Mouse (Mus musculus) liver, embryonic 16.5 days (tissue): Measurements from ENCODE around the gene Tnr. TPM values are rescaled to one million over a fixed set of nuclear protein-coding genes. Genes with fewer than 3 reads are reported as not detected.

ENCODE experiments used
- ATAC-seq: fragments of 200-750 bp; cut with Nextera tagmentation; 2 replicates; pipeline ENCODE4 v1.8.0; 2017; ENCODE audit warnings: low read depth, mild to moderate bottlenecking, moderate number of reproducible peaks, moderate library complexity
- H3K27ac ChIP-seq: fragments of 300-500 bp; sonication (generic); 2 replicates; pipeline ENCODE4 v1.5.1; 2014; ENCODE audit warnings: mild to moderate bottlenecking, low read length
- H3K27me3 ChIP-seq: fragments of 300-500 bp; sonication (generic); 2 replicates; pipeline ENCODE4 v1.6.1; 2014; ENCODE audit warnings: low read depth, low read length, mixed read lengths; ENCODE audit not compliant: control insufficient read depth, insufficient read depth
- H3K36me3 ChIP-seq: fragments of 300-500 bp; sonication (generic); 2 replicates; pipeline ENCODE4 v1.6.1; 2014; ENCODE audit warnings: mild to moderate bottlenecking; ENCODE audit not compliant: control insufficient read depth, insufficient read depth
- H3K4me1 ChIP-seq: fragments of 300-500 bp; sonication (generic); 2 replicates; pipeline ENCODE4 v1.6.1; 2014; ENCODE audit warnings: low read depth, low read length, mixed read lengths; ENCODE audit not compliant: control insufficient read depth
- H3K4me2 ChIP-seq: fragments of 300-500 bp; sonication (generic); 2 replicates; pipeline ENCODE4 v1.6.1; 2014; ENCODE audit warnings: low read depth, low read length, mixed read lengths
- H3K4me3 ChIP-seq: fragments of 300-500 bp; sonication (generic); 2 replicates; pipeline ENCODE4 v1.5.1; 2014; ENCODE audit warnings: low read depth, mild to moderate bottlenecking, low read length
- H3K9ac ChIP-seq: fragments of 300-500 bp; sonication (generic); 2 replicates; pipeline ENCODE4 v1.6.1; 2014; ENCODE audit warnings: low read depth, low read length
- H3K9me3 ChIP-seq: fragments of 300-500 bp; sonication (generic); replicated peaks from 2 replicates; pipeline ENCODE4 v1.6.1; 2016; ENCODE audit warnings: low read length; ENCODE audit not compliant: control insufficient read depth
- WGBS: fragments of 180-500 bp; shearing (Covaris S2); extraction: QIAGEN DNeasy Blood & Tissue Kit; methylation state at CpG from one replicate; pipeline ENCODE4 v1.1.7; 2014; ENCODE audit not compliant: insufficient replicate concordance; 5-methylcytosine and 5-hydroxymethylcytosine counted together
- polyA plus RNA-seq: library from polyadenylated mRNA; unstranded; fragments of >200 nt; fragmentation: Nextera tagmentation; extraction: Ambion mirVana; gene quantifications from 2 replicates; pipeline ENCODE4 v1.2.1, GENCODE M21; 2015

Tnr gene
- polyA plus RNA-seq, 1 experiment from 2014 or later, result 0.02 TPM

GRCm38 (mm10) chr1:159574661-159575060 lies 51.1 kb downstream of the Tnr start:
- Histone ChIP-seq H3K4me1 (no peaks in the 10 kb centered on the region), H3K9ac (no peak overlapping the region), H3K27ac (no peak overlapping the region), H3K36me3 (no peaks in the 10 kb centered on the region), H3K4me2 (no peak overlapping the region), H3K4me3 (no peak overlapping the region), H3K9me3 (no peaks in the 10 kb centered on the region), H3K27me3 (no peaks in the 10 kb centered on the region)
- WGBS, result 58% methylated on average over 5 of the region's 5 CpGs
- ATAC-seq, result no peak

- H3K27ac ChIP-seq, result no peak overlapping the region
- no peak overlapping the region for H3K4me3 ChIP-seq
- no peak overlapping the region for H3K4me2 ChIP-seq
- H3K9me3 ChIP-seq, result no peaks in the 10 kb centered on the region
- H3K9ac ChIP-seq, result no peak overlapping the region
- H3K36me3 ChIP-seq, result no peaks in the 10 kb centered on the region
- 44% methylated on average over 2 of the region's 2 CpGs for WGBS
- no peaks in the 10 kb centered on the region for H3K4me1 ChIP-seq
- H3K27me3 ChIP-seq, result no peaks in the 10 kb centered on the region
- ATAC-seq, result no peak
Observed at GRCm38 (mm10) chr1:159576246-159576645, 52.7 kb downstream of the Tnr start.

- no peak for ATAC-seq
- 20% methylated on average over 3 of the region's 3 CpGs for WGBS
- no peak overlapping the region for H3K27ac ChIP-seq
Observed at GRCm38 (mm10) chr1:159578391-159578790, 54.8 kb downstream of the Tnr start.

GRCm38 (mm10) chr1:159580335-159580921 lies 56.9 kb downstream of the Tnr start:
- WGBS, result 52% methylated on average over 8 of the region's 8 CpGs
- no peak overlapping the region for H3K4me3 ChIP-seq
- H3K4me2 ChIP-seq, result no peak overlapping the region
- H3K4me1 ChIP-seq, result no peaks in the 10 kb centered on the region
- no peaks in the 10 kb centered on the region for H3K27me3 ChIP-seq
- H3K36me3 ChIP-seq, result no peaks in the 10 kb centered on the region
- H3K9ac ChIP-seq, result no peak overlapping the region
- H3K9me3 ChIP-seq, result no peaks in the 10 kb centered on the region
- ATAC-seq, result no peak
- H3K27ac ChIP-seq, result no peak overlapping the region

More at GRCm38 (mm10) chr1:159578391-159578790, 54.8 kb downstream of the Tnr start:
- Histone ChIP-seq H3K4me3 (no peak overlapping the region), H3K4me2 (no peak overlapping the region), H3K4me1 (no peaks in the 10 kb centered on the region), H3K27me3 (no peaks in the 10 kb centered on the region), H3K9ac (no peak overlapping the region), H3K36me3 (no peaks in the 10 kb centered on the region), H3K9me3 (no peaks in the 10 kb centered on the region)

GRCm38 (mm10) chr1:159583877-159584276 lies 60.3 kb downstream of the Tnr start:
- H3K9me3 ChIP-seq, result no peaks in the 10 kb centered on the region
- no peaks in the 10 kb centered on the region for H3K36me3 ChIP-seq
- no peak overlapping the region for H3K27ac ChIP-seq
- H3K4me2 ChIP-seq, result no peak overlapping the region
- no peak overlapping the region for H3K9ac ChIP-seq
- H3K4me1 ChIP-seq, result no peaks in the 10 kb centered on the region
- ATAC-seq, result no peak
- WGBS, result 36% methylated on average over 4 of the region's 4 CpGs
- no peaks in the 10 kb centered on the region for H3K27me3 ChIP-seq
- no peak overlapping the region for H3K4me3 ChIP-seq

GRCm38 (mm10) chr1:159588741-159589140 lies 65.2 kb downstream of the Tnr start:
- H3K36me3 ChIP-seq, result no peaks in the 10 kb centered on the region
- no peaks in the 10 kb centered on the region for H3K4me1 ChIP-seq
- H3K27me3 ChIP-seq, result no peaks in the 10 kb centered on the region
- no peak overlapping the region for H3K4me3 ChIP-seq
- H3K4me2 ChIP-seq, result no peak overlapping the region
- H3K9me3 ChIP-seq, result no peaks in the 10 kb centered on the region
- no peak overlapping the region for H3K27ac ChIP-seq
- 46% methylated on average over 2 of the region's 2 CpGs for WGBS
- no peak overlapping the region for H3K9ac ChIP-seq
- no peak for ATAC-seq

GRCm38 (mm10) chr1:159594099-159595058 lies 70.8 kb downstream of the Tnr start:
- H3K27me3 ChIP-seq, result no peaks in the 10 kb centered on the region
- no peaks in the 10 kb centered on the region for H3K36me3 ChIP-seq
- no peaks in the 10 kb centered on the region for H3K9me3 ChIP-seq
- ATAC-seq, result no peak
- 69% methylated on average over 14 of the region's 14 CpGs for WGBS
- no peak overlapping the region for H3K4me3 ChIP-seq
- H3K4me2 ChIP-seq, result no peak overlapping the region
- no peaks in the 10 kb centered on the region for H3K4me1 ChIP-seq
- no peak overlapping the region for H3K27ac ChIP-seq
- H3K9ac ChIP-seq, result no peak overlapping the region

GRCm38 (mm10) chr1:159595729-159596128 lies 72.2 kb downstream of the Tnr start:
- no peaks in the 10 kb centered on the region for H3K36me3 ChIP-seq
- H3K9me3 ChIP-seq, result no peaks in the 10 kb centered on the region
- WGBS, result 37% methylated on average over 3 of the region's 3 CpGs
- no peak overlapping the region for H3K4me3 ChIP-seq
- ATAC-seq, result no peak
- no peaks in the 10 kb centered on the region for H3K4me1 ChIP-seq
- no peak overlapping the region for H3K9ac ChIP-seq
- H3K4me2 ChIP-seq, result no peak overlapping the region
- no peak overlapping the region for H3K27ac ChIP-seq
- H3K27me3 ChIP-seq, result no peaks in the 10 kb centered on the region

- Histone ChIP-seq H3K4me3 (no peak overlapping the region), H3K9me3 (no peaks in the 10 kb centered on the region), H3K9ac (no peak overlapping the region), H3K4me1 (no peaks in the 10 kb centered on the region), H3K27ac (no peak overlapping the region), H3K4me2 (no peak overlapping the region), H3K36me3 (no peaks in the 10 kb centered on the region), H3K27me3 (no peaks in the 10 kb centered on the region)
- ATAC-seq, result no peak
- 12% methylated on average over 2 of the region's 2 CpGs for WGBS
Observed at GRCm38 (mm10) chr1:159596640-159597039, 73.1 kb downstream of the Tnr start.
